Mouse (Mus musculus) testis, postnatal 14 days (tissue): ENCODE measurements around the gene Lgmn.
A peak's percentile ranks its signal among the peaks of the same experiment; 100 is the strongest.

Experiments used
- DNase-seq: peaks from one replicate; pipeline ENCODE4 v3.0.0; 2021; ENCODE audit warnings: low spot score

Gene Lgmn

DNA sequence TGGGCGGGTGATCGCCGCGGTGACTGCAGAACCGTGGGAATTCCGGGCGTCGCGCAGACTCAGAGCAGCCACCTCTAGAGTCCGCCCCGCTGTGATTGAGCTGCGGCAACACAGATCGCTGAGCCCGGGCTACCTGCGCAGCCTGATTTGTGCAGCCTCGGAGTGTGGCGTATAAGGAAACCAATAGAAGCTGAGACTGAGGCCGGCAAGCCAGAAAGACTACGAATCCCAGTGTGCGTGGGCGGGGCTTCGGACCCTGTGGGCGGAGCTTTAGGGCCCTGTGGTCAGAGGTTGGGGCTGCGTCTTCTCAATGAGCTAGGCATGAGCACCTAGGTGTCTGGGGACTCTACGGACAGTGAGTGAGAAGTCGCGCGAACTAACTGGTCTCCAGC is at the start of gene Lgmn:
Gene Lgmn (minus strand): TSS at position 182 of the 392 bp plus-strand sequence.
- DNase-seq = peak; percentile 97

DNA sequence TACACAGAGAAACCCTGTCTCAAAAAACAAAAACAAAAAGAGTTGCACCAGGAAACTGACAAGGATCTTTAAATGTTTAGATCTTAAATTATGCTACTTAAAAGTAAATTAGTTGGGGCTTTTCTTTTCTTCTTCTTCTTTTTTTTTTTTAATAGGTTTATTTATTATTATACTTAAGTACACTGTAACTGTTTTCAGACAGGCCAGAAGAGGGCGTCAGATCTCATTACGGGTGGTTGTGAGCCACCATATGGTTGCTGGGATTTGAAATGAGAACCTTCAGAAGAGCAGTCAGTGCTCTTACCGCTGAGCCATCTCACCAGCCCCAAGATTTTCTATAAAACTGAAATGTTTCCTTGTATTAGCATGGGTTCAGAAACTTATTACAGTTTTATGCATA is 45.3 kb upstream of the Lgmn start:
- no peak for DNase-seq

DNA sequence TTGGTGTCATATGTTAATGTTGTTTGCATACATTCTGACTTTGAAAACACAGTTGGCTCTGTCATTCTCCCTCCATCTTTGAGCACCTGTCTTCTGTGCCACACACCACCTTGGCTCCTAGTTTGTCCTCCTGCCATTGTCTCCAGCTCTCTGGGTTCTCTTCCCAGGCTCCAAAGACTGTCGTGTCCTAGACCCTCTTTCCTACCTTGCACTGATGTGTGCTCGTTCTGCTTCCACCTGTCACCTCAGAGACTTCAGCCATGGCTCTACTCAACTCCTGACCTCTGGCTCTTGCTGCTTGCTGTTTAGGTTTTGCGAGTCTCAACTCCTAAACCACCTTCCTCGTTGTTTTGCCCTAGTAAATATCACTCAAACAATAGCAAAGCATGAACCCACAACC is 40.9 kb upstream of the Lgmn start:
- no peak for DNase-seq

DNA sequence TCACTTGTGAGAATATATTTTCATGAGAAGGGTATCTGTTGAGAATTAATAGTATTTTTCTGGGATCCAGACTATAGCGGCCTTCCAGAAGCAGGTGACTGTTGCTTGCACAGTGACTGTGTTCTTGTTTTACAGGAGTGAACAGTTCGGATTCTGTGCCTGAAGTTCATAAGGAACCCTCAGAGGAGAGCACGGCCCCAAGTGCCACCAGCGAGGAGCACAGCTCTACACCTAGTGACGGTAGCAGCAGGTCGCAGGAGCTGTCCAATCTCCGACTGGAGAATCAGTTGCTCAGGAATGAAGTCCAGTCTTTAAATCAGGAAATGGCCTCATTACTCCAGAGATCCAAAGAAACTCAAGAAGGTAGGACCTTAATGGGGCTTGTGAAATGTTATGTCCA is 34.8 kb upstream of the Lgmn start:
- no peak for DNase-seq

DNA sequence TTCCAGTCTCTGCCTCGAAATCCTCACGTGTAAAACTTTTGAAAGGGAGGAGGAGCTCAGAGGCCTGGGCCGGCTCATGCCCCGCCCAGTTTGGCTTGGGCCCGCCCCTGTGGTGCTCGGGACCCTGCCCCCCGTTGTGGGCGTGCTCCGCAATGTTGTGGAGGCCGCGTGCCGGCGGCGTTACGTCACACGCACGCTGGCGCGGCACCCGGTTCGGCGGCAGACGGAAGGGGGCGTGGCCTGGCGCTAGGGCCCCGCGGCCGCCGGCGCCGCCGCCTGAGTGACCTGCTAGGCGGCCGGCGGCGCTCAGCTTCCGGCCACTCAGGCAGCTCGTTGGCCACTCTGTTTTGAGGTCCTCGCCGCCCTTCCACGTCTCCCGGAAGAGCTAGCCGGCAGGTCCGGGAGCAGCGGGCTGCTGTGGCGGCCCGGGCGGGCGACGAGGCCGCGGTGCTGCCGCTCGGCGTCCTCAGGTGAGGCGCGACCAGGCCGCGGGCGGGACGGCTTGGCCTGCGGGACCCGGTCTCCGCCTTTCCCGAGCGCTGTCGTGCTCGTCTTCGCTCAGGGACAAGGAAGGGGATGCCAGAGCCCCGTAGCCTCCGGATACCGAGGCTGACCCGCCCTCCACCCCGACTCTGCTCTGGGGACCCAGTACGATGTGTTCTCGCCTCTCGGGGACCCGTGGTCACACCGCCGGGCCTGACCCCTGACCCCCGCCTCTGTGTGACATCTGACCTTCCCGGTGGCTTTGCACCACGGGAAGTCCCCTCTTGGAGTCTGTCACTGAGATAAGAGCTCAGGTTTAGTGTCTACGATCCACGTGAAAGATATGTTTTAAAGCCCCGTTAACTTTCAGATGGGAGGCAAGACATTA is 29.5 kb upstream of the Lgmn start, which contains the start of gene Golga5:
Gene Golga5 (plus strand): TSS at position 242 of the 871 bp plus-strand sequence.
- DNase-seq = peak; percentile 98

DNA sequence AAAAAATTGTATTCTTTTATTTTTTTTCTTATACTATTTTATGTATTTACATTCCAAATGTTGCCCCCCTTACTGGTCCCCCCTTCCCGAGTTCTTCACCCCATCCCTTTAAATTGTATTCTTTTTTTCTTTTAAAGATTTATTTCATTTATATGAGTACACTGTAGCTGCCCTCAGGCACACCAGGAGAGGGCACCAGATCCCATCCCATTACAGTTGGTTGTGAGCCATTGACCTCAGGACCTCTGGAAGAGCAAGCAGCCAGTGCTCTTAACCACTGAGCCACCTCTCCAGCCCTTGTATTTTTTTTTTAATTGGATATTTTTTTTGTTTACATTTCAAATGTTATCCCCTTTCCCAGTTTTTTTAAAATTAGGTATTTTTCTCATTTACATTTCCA is 28.5 kb upstream of the Lgmn start:
- DNase-seq = no peak

DNA sequence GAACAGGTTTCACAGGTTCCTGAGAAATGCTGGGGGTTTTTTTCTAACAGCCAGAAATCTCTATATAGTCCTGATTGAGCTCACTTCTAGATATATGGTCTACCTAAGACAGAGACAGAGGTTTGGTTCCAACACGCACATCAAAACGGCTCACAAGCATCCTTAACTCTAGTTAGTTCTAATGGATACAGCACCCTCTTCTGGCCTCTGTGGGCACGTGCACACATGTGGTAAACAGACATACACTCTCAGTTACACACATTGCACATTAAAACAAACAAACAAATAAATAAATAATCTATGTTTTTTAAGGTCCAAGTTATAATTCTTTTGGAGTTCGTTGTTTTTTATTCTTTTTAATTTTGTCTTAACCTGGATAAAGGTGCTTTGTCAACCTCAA is 25.0 kb upstream of the Lgmn start:
- no peak for DNase-seq

DNA sequence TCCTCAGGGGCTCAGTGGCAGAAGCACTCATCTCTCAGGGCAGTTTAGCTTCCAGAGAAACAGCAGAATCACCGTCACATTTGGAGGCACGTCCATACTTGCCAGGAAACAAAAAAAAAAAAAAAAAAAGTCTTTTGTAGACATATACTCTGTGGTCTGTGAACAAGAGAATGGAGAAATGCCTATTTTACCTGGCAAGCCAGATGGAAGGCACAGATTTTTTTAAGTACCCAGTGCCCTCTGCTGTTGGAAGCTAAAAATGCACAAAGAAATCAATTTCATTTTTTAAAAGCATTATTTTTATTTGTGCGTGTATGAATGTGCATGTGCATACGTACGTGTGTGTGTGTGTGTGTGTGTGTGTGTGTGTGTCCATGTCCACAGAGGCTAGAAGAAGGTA is 21.6 kb upstream of the Lgmn start:
- no peak for DNase-seq

DNA sequence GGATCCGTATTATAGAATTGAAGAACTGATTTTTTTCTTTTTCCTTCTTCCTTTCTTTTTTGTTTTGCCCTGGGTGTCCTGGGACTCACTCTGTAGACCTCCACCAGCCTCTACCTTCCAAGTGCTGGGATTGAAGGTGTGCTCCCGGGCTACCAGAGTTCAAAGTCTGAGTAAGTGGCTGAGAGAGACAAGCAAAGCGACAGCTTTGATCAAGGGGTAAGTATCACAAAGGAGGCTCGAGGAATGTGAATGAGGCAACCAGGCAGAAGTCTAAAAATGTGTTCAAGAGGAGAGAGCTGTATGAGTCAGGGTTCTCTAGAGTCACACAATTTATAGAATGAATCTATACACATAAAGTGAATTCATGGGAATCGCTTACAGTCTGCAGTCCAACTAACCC is 20.4 kb upstream of the Lgmn start:
- no peak for DNase-seq

DNA sequence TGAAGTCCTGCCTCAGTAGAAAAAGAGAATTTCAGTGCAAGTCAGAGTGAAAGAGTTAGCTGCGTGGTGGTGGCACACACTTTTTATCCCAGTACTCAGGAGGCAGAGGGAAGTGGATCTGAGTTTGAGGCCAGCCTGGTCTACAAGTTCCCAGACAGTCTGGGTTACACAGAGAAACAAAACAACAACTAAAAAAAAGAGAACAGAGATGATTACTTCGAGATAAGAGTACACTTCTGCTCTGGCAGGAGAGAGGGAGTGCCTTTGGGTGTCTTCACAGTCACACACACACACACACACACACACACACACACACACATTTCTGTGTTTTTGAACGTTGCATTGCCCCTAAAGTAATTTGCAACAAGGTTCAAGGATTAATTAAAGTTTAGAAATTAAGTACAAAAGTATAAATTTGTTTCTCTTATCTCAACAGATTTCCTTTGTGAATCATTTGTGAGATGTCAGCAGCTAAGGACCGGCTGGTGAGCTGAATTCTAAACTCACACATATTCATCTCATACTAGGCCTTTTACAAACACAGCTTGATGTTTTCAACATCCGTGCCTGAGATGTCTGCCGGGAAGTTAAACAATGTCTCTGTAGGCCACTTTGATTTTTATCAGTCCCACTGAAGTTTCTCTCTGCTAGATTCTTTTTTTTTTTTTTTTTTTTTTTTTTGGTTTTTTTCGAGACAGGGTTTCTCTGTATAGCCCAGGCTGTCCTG is 17.0 kb upstream of the Lgmn start:
- no peak for DNase-seq

DNA sequence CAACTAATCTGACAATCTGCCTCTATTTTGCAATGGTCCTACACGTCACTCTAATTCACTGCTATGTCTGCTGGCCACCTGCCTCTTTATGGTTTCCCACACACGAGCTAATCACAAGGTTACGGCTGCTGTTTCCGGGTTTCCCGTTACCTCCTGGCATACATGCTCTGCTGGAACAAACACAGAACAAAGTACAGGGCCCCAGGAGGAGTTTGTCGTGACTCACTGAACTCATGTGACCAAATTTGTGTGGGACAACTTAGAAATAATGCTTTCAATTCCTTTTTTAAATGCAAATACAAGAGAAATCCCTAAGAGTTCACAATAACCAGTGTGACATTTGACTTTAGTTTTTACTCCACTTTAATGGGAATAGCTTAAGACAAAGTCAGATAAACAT is 14.0 kb upstream of the Lgmn start:
- DNase-seq = no peak

DNA sequence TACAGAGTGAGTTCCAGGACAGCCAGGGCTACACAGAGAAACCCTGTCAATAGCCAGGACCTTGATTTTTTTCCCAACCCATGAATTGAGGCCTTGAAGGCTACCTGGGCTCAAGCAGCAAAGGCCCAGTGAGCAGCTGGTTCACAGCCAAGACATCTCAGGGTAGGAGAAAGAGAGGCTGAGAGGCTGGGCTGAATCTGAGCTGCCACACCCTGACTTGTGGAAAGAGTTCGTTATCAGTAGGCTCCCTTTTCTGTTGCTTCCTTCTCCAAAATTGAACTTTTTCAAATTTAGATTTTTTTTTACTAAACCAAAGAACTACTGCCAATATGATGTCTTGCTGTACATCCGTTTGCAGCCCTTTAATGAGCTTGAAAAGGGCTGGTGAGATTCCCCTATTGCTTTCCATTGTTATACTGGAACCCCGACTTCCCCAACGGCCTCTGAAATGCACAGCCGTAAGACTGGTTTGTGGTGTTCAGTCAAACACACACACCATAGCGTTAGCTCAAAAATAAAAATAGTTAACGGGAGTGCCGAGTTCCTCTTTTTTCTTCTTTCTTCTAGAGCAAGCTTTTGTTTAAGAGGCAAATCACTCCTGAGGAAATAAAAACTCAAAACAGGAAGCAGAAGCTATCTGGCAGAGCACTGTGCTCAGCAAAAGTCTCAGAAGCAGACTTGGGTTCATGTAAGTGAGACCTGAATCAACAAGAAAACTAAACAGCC is 11.7 kb upstream of the Lgmn start:
- no peak for DNase-seq

DNA sequence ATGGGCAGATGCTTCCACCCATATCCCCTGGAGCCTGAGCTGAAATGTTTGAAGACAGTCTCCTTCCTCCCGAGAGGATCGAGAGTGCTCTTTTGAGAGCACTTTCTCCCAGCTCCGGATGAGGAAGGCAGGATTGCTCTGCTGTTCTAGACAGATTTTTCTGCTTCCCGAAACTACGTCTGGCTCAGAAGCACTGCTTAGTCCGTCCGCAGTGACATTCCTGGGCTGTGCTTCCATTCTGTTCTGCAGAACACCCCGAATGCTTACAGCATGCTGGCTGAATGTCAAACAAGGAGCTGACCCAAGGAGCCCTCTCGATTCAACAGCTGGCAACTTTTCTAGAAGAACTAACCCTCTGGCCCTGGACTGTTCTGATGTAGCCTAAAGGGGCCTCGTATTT is 10.8 kb upstream of the Lgmn start:
- DNase-seq = no peak

DNA sequence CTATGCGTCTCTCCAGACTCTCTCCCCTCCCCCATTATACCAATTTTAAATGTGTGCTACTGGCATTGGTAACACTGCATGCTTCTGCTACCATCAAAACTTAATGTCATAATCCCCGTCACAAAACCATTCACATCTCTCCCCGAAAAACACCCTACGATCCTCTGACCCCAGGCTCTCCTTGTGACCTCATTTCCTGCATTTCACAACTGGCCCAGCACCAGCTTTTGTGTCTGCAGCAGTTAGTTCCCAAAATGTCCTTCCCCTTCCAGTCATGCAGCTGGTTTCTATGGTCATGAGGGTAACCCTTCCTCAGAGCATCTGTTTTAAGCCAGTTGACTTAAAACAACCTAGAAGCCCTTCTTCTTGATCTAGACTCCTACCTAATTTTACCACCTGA is 5.8 kb upstream of the Lgmn start:
- DNase-seq = no peak

DNA sequence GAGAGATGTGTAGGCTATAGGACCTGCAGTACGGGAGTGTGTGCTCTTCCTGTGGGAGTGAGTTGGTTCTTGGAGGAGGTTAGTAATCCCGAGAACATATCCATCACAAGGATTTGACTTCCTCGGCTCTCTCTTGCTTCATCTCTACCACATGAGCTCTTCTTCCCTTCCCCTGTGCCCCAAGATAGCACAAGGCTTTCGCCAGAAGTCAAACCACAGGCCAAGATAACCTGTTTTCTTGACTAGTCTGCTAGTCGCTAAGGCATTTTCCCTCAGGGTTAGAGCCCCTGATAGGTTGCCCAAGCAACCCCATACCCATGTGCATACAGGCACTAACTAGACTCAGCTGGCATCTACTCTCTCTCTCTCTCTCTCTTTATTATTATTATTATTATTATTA is 4.1 kb upstream of the Lgmn start:
- DNase-seq = no peak

DNA sequence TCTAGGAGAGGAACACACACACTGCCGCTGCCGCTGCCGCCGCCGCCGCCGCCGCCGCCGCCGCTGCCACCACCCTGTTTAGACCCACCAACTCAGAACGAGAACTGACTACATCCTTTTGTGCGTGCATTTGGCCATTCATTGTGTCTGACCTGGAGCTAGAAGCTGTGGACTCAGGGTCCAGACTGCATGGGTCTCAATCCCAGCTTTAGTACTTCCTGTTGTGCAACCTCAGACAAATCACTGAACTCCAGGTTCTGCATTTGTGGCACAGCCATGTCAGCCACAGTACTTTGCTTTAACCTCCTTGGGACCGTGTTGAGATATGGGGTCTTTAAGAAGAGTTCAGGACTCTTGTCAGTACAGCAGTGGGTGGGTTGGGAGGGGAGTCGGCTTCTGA is 3.0 kb upstream of the Lgmn start:
- DNase-seq = no peak

DNA sequence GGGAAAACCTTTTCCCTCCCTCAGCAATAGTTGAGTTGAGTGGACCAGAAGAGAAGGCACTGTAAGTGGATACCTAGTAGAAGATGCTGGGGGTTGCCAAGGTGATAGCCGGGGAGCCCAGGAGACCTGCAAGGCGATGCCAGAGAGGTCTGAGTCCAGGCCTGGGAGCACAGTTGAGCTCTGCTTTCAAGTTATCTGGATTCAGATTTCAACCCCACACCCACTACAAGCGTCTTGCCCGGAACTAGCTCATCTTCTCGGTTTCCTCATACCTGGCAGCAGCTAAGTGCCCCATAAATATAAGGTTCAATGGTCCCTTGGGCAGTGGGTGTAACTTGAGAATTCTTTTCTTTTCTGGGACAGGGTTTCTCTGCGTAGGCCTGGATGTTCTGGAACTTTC is 1.5 kb upstream of the Lgmn start:
- no peak for DNase-seq

DNA sequence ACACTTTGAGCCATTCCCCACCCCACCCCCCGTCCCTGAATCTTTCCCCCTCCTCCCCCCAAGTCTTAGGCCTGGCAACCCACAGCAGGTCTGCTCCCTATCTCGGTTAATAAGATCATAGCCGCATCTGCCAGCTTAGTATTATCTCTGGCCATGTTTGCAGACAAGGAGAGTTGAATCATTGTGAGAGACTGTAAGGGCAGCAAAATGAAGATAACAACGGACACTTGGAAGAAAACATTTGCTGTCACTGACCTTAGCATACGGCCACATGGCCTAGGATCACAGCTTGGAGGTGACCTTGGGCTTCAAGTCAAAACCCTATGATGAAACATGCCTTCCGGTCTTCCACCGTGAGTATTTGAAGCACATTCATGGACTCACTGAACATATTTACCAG is 938 bp upstream of the Lgmn start:
- DNase-seq = peak; percentile 41

DNA sequence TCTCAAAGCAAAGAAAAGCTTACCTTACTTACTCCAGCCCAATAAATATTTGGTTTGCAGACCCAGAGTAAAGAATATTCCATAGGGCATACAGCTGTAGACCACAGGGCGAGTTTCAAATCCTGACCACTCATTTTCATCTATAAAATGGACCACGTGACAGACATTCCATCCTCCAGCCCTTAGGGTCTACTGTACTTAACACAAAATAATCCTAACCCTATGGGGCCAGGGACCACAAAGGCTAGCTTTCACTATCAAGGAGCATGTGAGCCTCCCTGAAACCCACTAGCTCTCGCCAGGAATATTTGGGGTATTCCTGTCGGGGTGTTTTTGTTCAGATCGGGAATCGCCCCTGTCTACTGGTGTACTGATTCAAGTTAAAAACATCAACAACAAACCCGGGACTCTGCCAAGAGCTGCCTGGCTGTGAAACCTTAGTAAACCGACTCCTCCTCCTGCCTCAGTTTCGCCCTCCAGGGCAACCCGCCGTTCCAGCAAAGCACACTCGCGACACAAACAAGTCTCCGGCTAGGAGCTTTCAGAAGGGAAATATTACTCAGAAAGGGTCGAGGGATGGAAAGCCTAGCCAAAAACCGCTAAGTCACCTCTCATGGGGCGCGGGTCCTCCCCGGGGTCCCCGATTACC is 506 bp downstream of the Lgmn start:
- no peak for DNase-seq

DNA sequence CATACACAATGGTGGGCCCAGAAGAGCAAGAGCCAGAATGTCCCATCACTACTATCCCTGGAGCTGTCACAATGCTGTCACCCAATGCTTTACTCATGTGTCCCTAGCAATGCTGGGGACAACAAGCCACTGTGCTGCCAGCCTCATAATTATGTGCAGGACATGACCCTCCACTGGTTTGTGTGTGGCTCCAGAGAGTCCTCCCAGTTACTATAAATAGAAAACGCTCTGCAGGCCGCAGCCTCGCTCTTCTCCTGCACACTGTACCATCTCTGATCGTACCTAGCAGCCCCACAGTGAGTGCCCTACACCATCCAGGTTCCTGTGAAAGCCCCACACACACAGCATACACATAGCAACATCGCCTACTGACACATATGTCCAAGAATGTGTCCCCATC is 1.7 kb downstream of the Lgmn start:
- no peak for DNase-seq

DNA sequence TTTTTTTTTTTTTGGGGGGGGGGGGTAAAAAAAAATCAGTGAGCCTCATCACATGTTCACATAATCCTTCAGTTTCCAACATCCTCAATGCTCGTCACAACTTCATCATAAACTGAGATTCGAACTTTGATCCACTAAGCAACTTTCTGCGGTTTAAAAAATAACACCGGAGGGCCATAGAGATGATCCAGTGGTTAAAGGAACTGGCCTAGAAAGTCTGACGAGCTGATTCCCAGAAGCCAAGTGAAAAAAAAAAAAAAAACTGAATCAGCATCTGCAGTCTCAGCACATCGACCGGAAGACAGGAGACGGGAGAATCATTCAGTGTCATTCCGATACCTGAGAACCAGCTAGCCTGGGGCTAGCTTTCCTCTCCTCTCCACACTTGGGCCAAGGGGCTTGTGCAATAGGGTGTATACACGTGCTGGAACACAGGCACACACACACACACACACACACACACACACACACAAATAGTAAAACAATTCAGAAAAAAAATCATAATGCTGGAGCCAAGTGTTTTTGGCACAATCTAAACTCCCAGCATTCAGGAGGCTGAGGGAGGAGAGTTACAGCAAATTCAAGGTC is 2.6 kb downstream of the Lgmn start:
- no peak for DNase-seq

DNA sequence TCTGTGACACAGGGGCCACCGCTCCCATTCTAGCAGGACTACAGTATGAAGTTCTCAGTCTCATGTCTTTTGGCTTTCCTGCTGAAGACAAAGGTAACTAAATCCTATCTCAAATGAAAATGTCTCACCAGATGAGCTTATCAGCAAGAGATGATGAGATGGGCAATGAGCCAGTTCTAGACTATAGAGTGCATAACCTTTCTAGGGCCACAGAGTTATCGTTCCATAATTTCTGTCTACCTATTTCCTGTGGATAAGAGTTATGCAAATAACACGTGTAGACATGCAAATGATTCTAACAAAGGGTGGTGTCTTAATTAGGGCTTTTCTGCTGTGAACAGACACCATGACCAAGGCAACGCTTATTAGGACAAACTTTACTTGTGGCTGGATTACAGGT is 5.5 kb downstream of the Lgmn start:
- DNase-seq = no peak
